Mouse (Mus musculus) lung, adult 2 months (tissue): ENCODE measurements around the gene Prkar1a.

Source experiments
- CTCF ChIP-seq: fragments of 200-500 bp; IDR thresholded peaks from 2 replicates; pipeline ENCODE4 v1.5.1; 2011; ENCODE audit warnings: mild to moderate bottlenecking, low read length, control low read depth; ENCODE audit not compliant: insufficient read depth
- POLR2A ChIP-seq: fragments of 200-500 bp; IDR thresholded peaks from 2 replicates; pipeline ENCODE4 v1.6.1; 2011; ENCODE audit warnings: low read depth, mild to moderate bottlenecking, control low read depth, low read length, borderline replicate concordance; ENCODE audit errors: extremely low read depth

- TF ChIP-seq CTCF, result no peak
- TF ChIP-seq POLR2A, result no peak
Observed at GRCm38 (mm10) chr11:109714341-109715247, 65.4 kb downstream of the Prkar1a start.
